In genomic region chr16:44725286-44726223, GRCm38 (mm10) we compare ENCODE assay signal across 8 mouse cellular contexts. TPM values are rescaled to one million over a fixed set of nuclear protein-coding genes. Genes with fewer than 3 reads are reported as not detected.
A peak's percentile ranks its signal among the peaks of the same experiment; 100 is the strongest.
DNase-seq lines count a peak whose midpoint lies in the region; ATAC-seq and TF ChIP-seq lines count a peak whose summit lies in the region.

No protein-coding gene starts in this region.

- H3K27ac ChIP-seq in forebrain, embryonic 16.5 days (ENCODE audit: low read length) = no peak overlapping the region
- no peak overlapping the region for H3K27ac ChIP-seq in neural tube, embryonic 14.5 days (ENCODE audit: low read depth, low read length)
- no peak overlapping the region for H3K27ac ChIP-seq in thymus, adult 2 months (ENCODE audit: control insufficient read depth, insufficient read depth, low read length)

- peak overlapping the region; percentile 65 for H3K4me2 ChIP-seq in forebrain, embryonic 16.5 days (ENCODE audit: low read length)
- peak overlapping the region; percentile 55 for H3K4me2 ChIP-seq in neural tube, embryonic 14.5 days (ENCODE audit: low read depth, low read length)

- H3K36me3 ChIP-seq in forebrain, embryonic 16.5 days (ENCODE audit: control insufficient read depth, insufficient read depth) = no peaks in the 10 kb centered on the region
- H3K36me3 ChIP-seq in neural tube, embryonic 14.5 days (ENCODE audit: control insufficient read depth, insufficient read depth, low read length) = 0 out of 2 replicates have a peak, but pooled peaks cover 4% of the 10 kb centered on the region
- peaks cover 11% of the 10 kb centered on the region for H3K36me3 ChIP-seq in thymus, adult 2 months (ENCODE audit: control insufficient read depth, insufficient read depth, low read length)

- no peak for ATAC-seq in forebrain, embryonic 16.5 days
- no peak for ATAC-seq in neural tube, embryonic 14.5 days (ENCODE audit: low read depth)

- no peaks in the 10 kb centered on the region for H3K9me3 ChIP-seq in forebrain, embryonic 16.5 days (ENCODE audit: control insufficient read depth, low read length)
- no peaks in the 10 kb centered on the region for H3K9me3 ChIP-seq in neural tube, embryonic 14.5 days (ENCODE audit: control insufficient read depth, low read length)

- DNase-seq in MN1 (ENCODE audit: low spot score) = peak; percentile 80
- peak; percentile 87 for DNase-seq in cerebellum, adult 18-20 months
- DNase-seq in heart, postnatal 4 days = peak; percentile 78
- DNase-seq in layer of hippocampus, adult 18-20 months (ENCODE audit: low spot score in 2 of 2) = peak; percentile 69 to 96
- DNase-seq in lung, adult 18-20 months = peak; percentile 73 to 83
- peak; percentile 67 for DNase-seq in thymus, adult 2 months

- H3K4me1 ChIP-seq in forebrain, embryonic 16.5 days (replicated peaks; ENCODE audit: control insufficient read depth, insufficient read depth, low read length) = peaks cover 12% of the 10 kb centered on the region
- peaks cover 7% of the 10 kb centered on the region; the same call in 1 of the 2 replicates for H3K4me1 ChIP-seq in neural tube, embryonic 14.5 days (ENCODE audit: control insufficient read depth, insufficient read depth, low read length)
- peaks cover 7% of the 10 kb centered on the region for H3K4me1 ChIP-seq in thymus, adult 2 months (replicated peaks; ENCODE audit: control insufficient read depth, insufficient read depth, low read length)

- 43% methylated on average over 14 of the region's 14 CpGs for WGBS in forebrain, embryonic 16.5 days
- WGBS in neural tube, embryonic 14.5 days = 53% methylated on average over 14 of the region's 14 CpGs
- WGBS in thymus, adult 2 months = 47% methylated on average over 14 of the region's 14 CpGs

- no peak overlapping the region for H3K9ac ChIP-seq in forebrain, embryonic 16.5 days (replicated peaks; ENCODE audit: low read depth, low read length)
- peak overlapping the region; percentile 82; the same call in 1 of the 2 replicates for H3K9ac ChIP-seq in neural tube, embryonic 14.5 days (replicated peaks; ENCODE audit: low read depth, low read length)

- no peak for TF ChIP-seq POLR2A in thymus, adult 2 months (IDR thresholded peaks at IDR 0.05; ENCODE audit: control insufficient read depth, extremely low read depth, insufficient read depth, low read length, poor library complexity)

- H3K27me3 ChIP-seq in forebrain, embryonic 16.5 days (replicated peaks; ENCODE audit: control insufficient read depth, insufficient read depth, low read length) = no peaks in the 10 kb centered on the region
- H3K27me3 ChIP-seq in neural tube, embryonic 14.5 days (ENCODE audit: control insufficient read depth, insufficient read depth, low read length) = no peaks in the 10 kb centered on the region
- no peaks in the 10 kb centered on the region for H3K27me3 ChIP-seq in thymus, adult 2 months (ENCODE audit: control insufficient read depth, insufficient read depth, low read length)

- peak overlapping the region; percentile 82 for H3K4me3 ChIP-seq in forebrain, embryonic 16.5 days (replicated peaks; ENCODE audit: low read length)
- H3K4me3 ChIP-seq in neural tube, embryonic 14.5 days (ENCODE audit: low read depth, low read length) = peak overlapping the region; percentile 84
- no peak overlapping the region for H3K4me3 ChIP-seq in thymus, adult 2 months (ENCODE audit: control insufficient read depth, insufficient read depth, low read length)

- no peak for TF ChIP-seq CTCF in thymus, adult 2 months (IDR thresholded peaks at IDR 0.05; ENCODE audit: borderline replicate concordance, control insufficient read depth, extremely low read depth, insufficient read depth, low read length, poor library complexity)

RNA-seq across cellular contexts. Expression of gene Nepro, which starts 1.5 kb away (rescaled TPM):
- polyA plus RNA-seq in forebrain, embryonic 16.5 days (2015; fragmentation: Nextera tagmentation; extraction: Ambion mirVana) = 4.9 and 5.6 TPM in 2 replicates
- total RNA-seq in heart, postnatal 4 days (2021) = 1 to 10 TPM; 6.9 to 7.0 TPM
- 1 to 10 TPM; 5.5 to 5.8 TPM for total RNA-seq in layer of hippocampus, adult 18-20 months (2021)
- polyA plus RNA-seq in neural tube, embryonic 14.5 days (2014; fragmentation: Nextera tagmentation; extraction: Ambion mirVana) = 5.4 and 6.1 TPM in 2 replicates
- 6.8 and 7.9 TPM in 2 replicates for polyA plus RNA-seq in thymus, adult 2 months (2012; rRNA removed)

RNA-seq across cellular contexts. Expression of gene Gtpbp8, which starts 20.6 kb away (rescaled TPM):
- polyA plus RNA-seq in forebrain, embryonic 16.5 days (2015; fragmentation: Nextera tagmentation; extraction: Ambion mirVana) = 35.9 and 38.5 TPM in 2 replicates
- 10 to 100 TPM; 12.4 to 16.9 TPM for total RNA-seq in heart, postnatal 4 days (2021)
- total RNA-seq in layer of hippocampus, adult 18-20 months (2021) = 10 to 100 TPM; 23.3 to 25.9 TPM
- polyA plus RNA-seq in neural tube, embryonic 14.5 days (2014; fragmentation: Nextera tagmentation; extraction: Ambion mirVana) = 42.3 and 44.9 TPM in 2 replicates
- 5.1 and 5.4 TPM in 2 replicates for polyA plus RNA-seq in thymus, adult 2 months (2012; rRNA removed)

RNA-seq across cellular contexts. Expression of gene Cd200r1, which starts 40.0 kb away (rescaled TPM):
- 0.48 and 0.52 TPM in 2 replicates for polyA plus RNA-seq in forebrain, embryonic 16.5 days (2015; fragmentation: Nextera tagmentation; extraction: Ambion mirVana)
- total RNA-seq in heart, postnatal 4 days (2021) = under 1 TPM; 0.36 to 0.50 TPM
- total RNA-seq in layer of hippocampus, adult 18-20 months (2021) = under 1 TPM; 0.20 to 0.28 TPM
- polyA plus RNA-seq in neural tube, embryonic 14.5 days (2014; fragmentation: Nextera tagmentation; extraction: Ambion mirVana) = 0.29 and 0.41 TPM in 2 replicates
- 2.4 and 3.7 TPM in 2 replicates for polyA plus RNA-seq in thymus, adult 2 months (2012; rRNA removed)
